ENCODE assay signal across 10 mouse cellular contexts in the genomic region with DNA sequence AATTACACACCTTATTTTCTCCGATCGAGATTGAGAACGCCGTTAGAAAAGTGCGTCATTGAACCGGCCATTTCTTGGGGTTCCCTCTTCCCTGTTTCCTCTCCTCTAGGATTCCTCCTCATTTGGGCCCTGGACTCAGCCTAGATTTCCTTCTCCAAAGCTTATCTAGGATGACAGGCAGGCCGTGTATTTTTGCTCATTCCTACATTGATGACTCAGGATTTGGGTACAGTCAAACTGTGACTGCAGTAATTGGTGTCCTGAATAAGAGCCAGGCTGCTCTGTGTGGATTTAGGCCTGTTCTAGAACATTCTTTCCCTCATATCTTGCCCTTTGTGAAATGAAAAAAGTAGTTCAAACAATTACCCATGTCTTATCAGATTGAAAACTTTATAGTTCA. TPM values are rescaled to one million over a fixed set of nuclear protein-coding genes. Genes with fewer than 3 reads are reported as not detected.
A peak's percentile ranks its signal among the peaks of the same experiment; 100 is the strongest.
DNase-seq lines count a peak whose midpoint lies in the region; ATAC-seq lines count a peak whose summit lies in the region.
"Had no signal": no experiment of that assay in that cellular context is flagged by ENCODE, and none has a peak within 500 bp of the region (broad histone marks: within the 10 kb centered on the region; RNA-seq: fewer than 3 reads in every experiment).

No protein-coding gene starts in this region.

- no peak overlapping the region for H3K4me3 ChIP-seq in forebrain, embryonic 13.5 days
- no peak overlapping the region for H3K4me3 ChIP-seq in forebrain, embryonic 16.5 days (replicated peaks; ENCODE audit: low read length)
- no peak overlapping the region for H3K4me3 ChIP-seq in lung, embryonic 15.5 days
- H3K4me3 ChIP-seq in hindbrain, embryonic 12.5 days, result no peak overlapping the region
- H3K4me3 ChIP-seq in neural tube, embryonic 15.5 days (replicated peaks), result peak overlapping the region; percentile 89; the same call in 1 of the 2 replicates

- no peaks in the 10 kb centered on the region; the same call in 1 of the 2 replicates for H3K9me3 ChIP-seq in forebrain, embryonic 13.5 days (replicated peaks)
- H3K9me3 ChIP-seq in forebrain, embryonic 16.5 days (ENCODE audit: control insufficient read depth, low read length), result no peaks in the 10 kb centered on the region
- no peaks in the 10 kb centered on the region for H3K9me3 ChIP-seq in lung, embryonic 15.5 days
- H3K9me3 ChIP-seq in hindbrain, embryonic 12.5 days (replicated peaks), result no peaks in the 10 kb centered on the region
- no peaks in the 10 kb centered on the region for H3K9me3 ChIP-seq in neural tube, embryonic 15.5 days (replicated peaks)

- H3K27me3 ChIP-seq in forebrain, embryonic 13.5 days, result no peaks in the 10 kb centered on the region
- no peaks in the 10 kb centered on the region for H3K27me3 ChIP-seq in forebrain, embryonic 16.5 days (replicated peaks; ENCODE audit: control insufficient read depth, insufficient read depth, low read length)
- no peaks in the 10 kb centered on the region for H3K27me3 ChIP-seq in lung, embryonic 15.5 days
- no peaks in the 10 kb centered on the region for H3K27me3 ChIP-seq in hindbrain, embryonic 12.5 days
- no peaks in the 10 kb centered on the region for H3K27me3 ChIP-seq in neural tube, embryonic 15.5 days (replicated peaks)

- no peak for ATAC-seq in forebrain, embryonic 13.5 days
- no peak for ATAC-seq in forebrain, embryonic 16.5 days
- no peak for ATAC-seq in lung, embryonic 15.5 days (ENCODE audit: borderline replicate concordance, extremely low read depth, low FRiP score, low TSS enrichment)
- ATAC-seq in hindbrain, embryonic 12.5 days (ENCODE audit: low FRiP score), result no peak
- no peak for ATAC-seq in neural tube, embryonic 15.5 days (ENCODE audit: low FRiP score)
- ATAC-seq in megakaryocyte progenitor cell, adult 5-6 weeks (replicated peaks; ENCODE audit: poor library complexity), result no peak

- H3K4me1 ChIP-seq in forebrain, embryonic 13.5 days, result peaks cover 17% of the 10 kb centered on the region
- peaks cover 17% of the 10 kb centered on the region for H3K4me1 ChIP-seq in forebrain, embryonic 16.5 days (replicated peaks; ENCODE audit: control insufficient read depth, insufficient read depth, low read length)
- peaks cover 12% of the 10 kb centered on the region for H3K4me1 ChIP-seq in lung, embryonic 15.5 days
- peaks cover 14% of the 10 kb centered on the region for H3K4me1 ChIP-seq in hindbrain, embryonic 12.5 days
- H3K4me1 ChIP-seq in neural tube, embryonic 15.5 days, result peaks cover 19% of the 10 kb centered on the region

- no peak for DNase-seq in lung, postnatal 4 days
- DNase-seq in thymus, postnatal 25 days, result no peak

- WGBS in forebrain, embryonic 13.5 days, result 91% methylated on average over 7 of the region's 7 CpGs
- WGBS in forebrain, embryonic 16.5 days, result 92% methylated on average over 7 of the region's 7 CpGs
- WGBS in lung, embryonic 15.5 days, result 78% methylated on average over 7 of the region's 7 CpGs
- 82% methylated on average over 7 of the region's 7 CpGs for WGBS in hindbrain, embryonic 12.5 days
- WGBS in neural tube, embryonic 15.5 days, result 62% methylated on average over 7 of the region's 7 CpGs

- peaks cover 11% of the 10 kb centered on the region; the same call in 1 of the 2 replicates for H3K36me3 ChIP-seq in forebrain, embryonic 13.5 days (ENCODE audit: poor library complexity, severe bottlenecking)
- 0 out of 2 replicates have a peak, but pooled peaks cover 4% of the 10 kb centered on the region for H3K36me3 ChIP-seq in forebrain, embryonic 16.5 days (ENCODE audit: control insufficient read depth, insufficient read depth)
- no peaks in the 10 kb centered on the region for H3K36me3 ChIP-seq in lung, embryonic 15.5 days
- H3K36me3 ChIP-seq in hindbrain, embryonic 12.5 days, result peaks cover 17% of the 10 kb centered on the region; the same call in 1 of the 2 replicates
- peaks cover 25% of the 10 kb centered on the region for H3K36me3 ChIP-seq in neural tube, embryonic 15.5 days

- no peak overlapping the region for H3K4me2 ChIP-seq in forebrain, embryonic 13.5 days
- H3K4me2 ChIP-seq in forebrain, embryonic 16.5 days (ENCODE audit: low read length), result no peak overlapping the region
- H3K4me2 ChIP-seq in lung, embryonic 15.5 days, result peak overlapping the region; percentile 83; the same call in 1 of the 2 replicates
- peak overlapping the region; percentile 87; the same call in 1 of the 2 replicates for H3K4me2 ChIP-seq in hindbrain, embryonic 12.5 days (replicated peaks)
- H3K4me2 ChIP-seq in neural tube, embryonic 15.5 days, result peak overlapping the region; percentile 70

- 0 out of 2 replicates have a peak overlapping the region, but pooled peaks have one; percentile 3 for H3K9ac ChIP-seq in forebrain, embryonic 13.5 days
- no peak overlapping the region for H3K9ac ChIP-seq in forebrain, embryonic 16.5 days (replicated peaks; ENCODE audit: low read depth, low read length)
- H3K9ac ChIP-seq in lung, embryonic 15.5 days, result no peak overlapping the region
- H3K9ac ChIP-seq in hindbrain, embryonic 12.5 days, result no peak overlapping the region
- 0 out of 2 replicates have a peak overlapping the region, but pooled peaks have one; percentile 20 for H3K9ac ChIP-seq in neural tube, embryonic 15.5 days (replicated peaks)

- no peak overlapping the region for H3K27ac ChIP-seq in forebrain, embryonic 13.5 days
- H3K27ac ChIP-seq in forebrain, embryonic 16.5 days (ENCODE audit: low read length), result no peak overlapping the region
- no peak overlapping the region for H3K27ac ChIP-seq in lung, embryonic 15.5 days
- H3K27ac ChIP-seq in hindbrain, embryonic 12.5 days, result no peak overlapping the region
- H3K27ac ChIP-seq in neural tube, embryonic 15.5 days (replicated peaks), result no peak overlapping the region

RNA-seq across cellular contexts. Expression of a gene that starts 1.8 kb away (rescaled TPM):
- polyA plus RNA-seq in forebrain, embryonic 13.5 days (2015; fragmentation: Nextera tagmentation; extraction: Ambion mirVana), result 5.6 and 6.8 TPM in 2 replicates
- 11.0 and 13.3 TPM in 2 replicates for polyA plus RNA-seq in forebrain, embryonic 16.5 days (2015; fragmentation: Nextera tagmentation; extraction: Ambion mirVana)
- polyA plus RNA-seq in lung, embryonic 15.5 days (2015; fragmentation: Nextera tagmentation; extraction: Ambion mirVana), result 4.9 and 5.1 TPM in 2 replicates
- polyA plus RNA-seq in hindbrain, embryonic 12.5 days (2016; fragmentation: Nextera tagmentation; extraction: Ambion mirVana), result 9.3 and 10.7 TPM in 2 replicates
- 13.4 and 15.4 TPM in 2 replicates for polyA plus RNA-seq in neural tube, embryonic 15.5 days (2015; fragmentation: Nextera tagmentation; extraction: Ambion mirVana)
- total RNA-seq in megakaryocyte progenitor cell, adult 5-6 weeks (2015), result 3.4 and 4.0 TPM in 2 replicates
- total RNA-seq in megakaryocyte progenitor cell, adult 5-6 weeks (2017), result 2.7 and 4.0 TPM in 2 replicates

RNA-seq across cellular contexts. Expression of a gene that starts 14.7 kb away (rescaled TPM):
- polyA plus RNA-seq in forebrain, embryonic 13.5 days (2015; fragmentation: Nextera tagmentation; extraction: Ambion mirVana), result not detected in 2 replicates
- polyA plus RNA-seq in forebrain, embryonic 16.5 days (2015; fragmentation: Nextera tagmentation; extraction: Ambion mirVana), result not detected in 2 replicates
- polyA plus RNA-seq in lung, embryonic 15.5 days (2015; fragmentation: Nextera tagmentation; extraction: Ambion mirVana), result not detected in 2 replicates
- not detected in 2 replicates for polyA plus RNA-seq in hindbrain, embryonic 12.5 days (2016; fragmentation: Nextera tagmentation; extraction: Ambion mirVana)
- polyA plus RNA-seq in neural tube, embryonic 15.5 days (2015; fragmentation: Nextera tagmentation; extraction: Ambion mirVana), result not detected in 2 replicates
- total RNA-seq in megakaryocyte progenitor cell, adult 5-6 weeks (2015), result not detected in 2 replicates
- not detected in 2 replicates for total RNA-seq in megakaryocyte progenitor cell, adult 5-6 weeks (2017)
- total RNA-seq: CH12.LX; left cerebral cortex, adult 18-20 months had no signal

RNA-seq across cellular contexts. Expression of a gene that starts 31.1 kb away (rescaled TPM):
- polyA plus RNA-seq in forebrain, embryonic 13.5 days (2015; fragmentation: Nextera tagmentation; extraction: Ambion mirVana), result 0.39 and 0.43 TPM in 2 replicates
- 0.48 and 0.99 TPM in 2 replicates for polyA plus RNA-seq in forebrain, embryonic 16.5 days (2015; fragmentation: Nextera tagmentation; extraction: Ambion mirVana)
- polyA plus RNA-seq in lung, embryonic 15.5 days (2015; fragmentation: Nextera tagmentation; extraction: Ambion mirVana), result 3.0 and 3.2 TPM in 2 replicates
- polyA plus RNA-seq in hindbrain, embryonic 12.5 days (2016; fragmentation: Nextera tagmentation; extraction: Ambion mirVana), result 1.1 and 1.5 TPM in 2 replicates
- 0.72 and 2.1 TPM in 2 replicates for polyA plus RNA-seq in neural tube, embryonic 15.5 days (2015; fragmentation: Nextera tagmentation; extraction: Ambion mirVana)
- 5.0 and 7.8 TPM in 2 replicates for total RNA-seq in megakaryocyte progenitor cell, adult 5-6 weeks (2015)
- 3.3 and 4.2 TPM in 2 replicates for total RNA-seq in megakaryocyte progenitor cell, adult 5-6 weeks (2017)

RNA-seq across cellular contexts. Expression of a gene that starts 49.7 kb away (rescaled TPM):
- polyA plus RNA-seq in forebrain, embryonic 13.5 days (2015; fragmentation: Nextera tagmentation; extraction: Ambion mirVana), result 10.6 and 11.9 TPM in 2 replicates
- 6.0 and 6.8 TPM in 2 replicates for polyA plus RNA-seq in forebrain, embryonic 16.5 days (2015; fragmentation: Nextera tagmentation; extraction: Ambion mirVana)
- 17.3 and 18.2 TPM in 2 replicates for polyA plus RNA-seq in lung, embryonic 15.5 days (2015; fragmentation: Nextera tagmentation; extraction: Ambion mirVana)
- 13.1 and 14.4 TPM in 2 replicates for polyA plus RNA-seq in hindbrain, embryonic 12.5 days (2016; fragmentation: Nextera tagmentation; extraction: Ambion mirVana)
- polyA plus RNA-seq in neural tube, embryonic 15.5 days (2015; fragmentation: Nextera tagmentation; extraction: Ambion mirVana), result 4.3 and 8.2 TPM in 2 replicates
- 21.1 and 21.3 TPM in 2 replicates for total RNA-seq in megakaryocyte progenitor cell, adult 5-6 weeks (2015)
- 45.9 and 57.4 TPM in 2 replicates for total RNA-seq in megakaryocyte progenitor cell, adult 5-6 weeks (2017)

Comparison
In these comparisons a context has a peak if more than half of its experiments do, and no peak if none do; other contexts are left out.
1. H3K9ac ChIP-seq: peak in forebrain, embryonic 13.5 days (single experiment) and neural tube, embryonic 15.5 days (single experiment); none in forebrain, embryonic 16.5 days (single experiment), lung, embryonic 15.5 days (single experiment) and hindbrain, embryonic 12.5 days (single experiment).
2. H3K4me2 ChIP-seq: peak in lung, embryonic 15.5 days (single experiment), hindbrain, embryonic 12.5 days (single experiment) and neural tube, embryonic 15.5 days (single experiment); none in forebrain, embryonic 13.5 days (single experiment) and forebrain, embryonic 16.5 days (single experiment).